Mouse (Mus musculus) lung, adult 2 months (tissue): ENCODE results near the gene Esrrb.

Experiments
- CTCF ChIP-seq: fragments of 200-500 bp; IDR thresholded peaks from 2 replicates; pipeline ENCODE4 v1.5.1; 2011; ENCODE audit warnings: mild to moderate bottlenecking, low read length, control low read depth; ENCODE audit not compliant: insufficient read depth
- POLR2A ChIP-seq: fragments of 200-500 bp; IDR thresholded peaks from 2 replicates; pipeline ENCODE4 v1.6.1; 2011; ENCODE audit warnings: low read depth, mild to moderate bottlenecking, control low read depth, low read length, borderline replicate concordance; ENCODE audit errors: extremely low read depth

- TF ChIP-seq POLR2A (no peak), CTCF (no peak)
These were observed 147.5 kb downstream of the Esrrb start for GRCm38 (mm10) chr12:86508313-86508988.
